Mouse (Mus musculus) small intestine, adult 2 months (tissue): Measurements from ENCODE around the gene Arhgef15.

ENCODE experiments used
- CTCF ChIP-seq: fragments of 200-500 bp; IDR thresholded peaks from 2 replicates; pipeline ENCODE4 v1.5.1; 2012; ENCODE audit warnings: low read depth, mild to moderate bottlenecking, control low read depth, inconsistent platforms, low read length, moderate library complexity, mixed read lengths; ENCODE audit not compliant: insufficient replicate concordance, insufficient read length; ENCODE audit errors: extremely low read depth
- POLR2A ChIP-seq: fragments of 200-500 bp; IDR thresholded peaks from 2 replicates; pipeline ENCODE4 v1.6.1; 2012; ENCODE audit warnings: low read depth, mild to moderate bottlenecking, control low read depth, inconsistent platforms, low read length, moderate library complexity

DNA sequence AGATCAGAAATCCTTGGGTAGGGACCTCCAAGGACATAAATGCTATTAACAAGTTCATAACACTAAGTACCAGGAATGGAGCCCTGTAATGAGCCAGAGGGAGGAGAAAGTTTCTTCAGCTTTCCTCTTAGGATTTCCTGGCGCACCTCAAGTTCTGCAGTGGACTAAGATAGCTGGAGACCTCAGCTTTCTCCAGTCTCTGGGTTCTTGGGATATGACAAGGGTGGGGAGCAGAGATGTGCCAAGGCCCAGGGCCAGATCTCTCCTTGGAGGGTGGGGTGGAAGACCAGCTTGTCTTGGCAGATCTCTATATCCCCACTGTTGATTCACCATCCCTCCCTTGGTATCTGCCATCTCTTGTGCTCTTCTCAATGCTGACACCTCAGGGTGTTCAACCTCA is 18.3 kb upstream of the Arhgef15 start:
- no peak for TF ChIP-seq CTCF
- no peak for TF ChIP-seq POLR2A
